Mouse (Mus musculus): Measurements from ENCODE around the gene Sycp3.

DNA sequence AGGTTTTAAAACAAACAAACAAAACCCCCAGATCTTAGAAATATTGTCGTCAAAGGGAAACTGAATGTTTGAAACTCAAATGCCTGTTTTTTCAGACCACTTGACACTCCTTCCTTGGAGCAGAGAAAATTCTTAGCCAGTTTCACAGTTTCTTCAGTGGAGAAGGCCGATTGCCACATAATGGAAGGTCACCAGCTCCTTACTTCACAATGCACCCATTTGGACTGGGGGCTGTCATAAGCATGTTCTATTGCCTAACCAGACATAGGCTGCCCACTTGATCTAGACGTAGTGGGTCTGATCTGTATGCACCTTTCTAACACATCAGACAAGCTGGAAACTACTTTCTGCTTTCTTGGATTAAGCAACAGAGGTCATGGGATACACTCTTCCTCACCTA lies 45.1 kb downstream of the Sycp3 start:
- TF ChIP-seq CTCF (IDR thresholded peaks at IDR 0.05; ENCODE audit: borderline replicate concordance, insufficient read depth, low read depth, low read length) (no peak), POLR2A (IDR thresholded peaks at IDR 0.05; ENCODE audit: borderline replicate concordance, insufficient read depth, low read length) (no peak)

All from cerebellum, adult 2 months (tissue).